Mouse (Mus musculus): ENCODE data around the gene Zdhhc8.

Gene Zdhhc8

GRCm38 (mm10) chr16:18231047-18231446 is 3.9 kb downstream of the Zdhhc8 start:
- DNase-seq (ENCODE audit: low read depth) = no peak

- DNase-seq (ENCODE audit: low read depth) = no peak
These were observed 4.3 kb downstream of the Zdhhc8 start for GRCm38 (mm10) chr16:18230617-18231016.

GRCm38 (mm10) chr16:18229622-18230021 is 5.3 kb downstream of the Zdhhc8 start:
- no peak for DNase-seq (ENCODE audit: low read depth)

- no peak for DNase-seq (ENCODE audit: low read depth)
These were observed 6.1 kb downstream of the Zdhhc8 start for GRCm38 (mm10) chr16:18228856-18229255.

GRCm38 (mm10) chr16:18227897-18228422 is 7.0 kb downstream of the Zdhhc8 start:
- no peak for DNase-seq (ENCODE audit: low read depth)

GRCm38 (mm10) chr16:18227187-18227586 is 7.7 kb downstream of the Zdhhc8 start:
- DNase-seq (ENCODE audit: low read depth) = no peak

- no peak for DNase-seq (ENCODE audit: low read depth)
These were observed 12.7 kb downstream of the Zdhhc8 start for GRCm38 (mm10) chr16:18222188-18222587.

GRCm38 (mm10) chr16:18221543-18221898 is 13.4 kb downstream of the Zdhhc8 start:
- DNase-seq (ENCODE audit: low read depth) = no peak

- no peak for DNase-seq (ENCODE audit: low read depth)
These were observed 13.9 kb downstream of the Zdhhc8 start for GRCm38 (mm10) chr16:18220856-18221542.

- DNase-seq (ENCODE audit: low read depth) = peak; percentile 85
These were observed 14.9 kb downstream of the Zdhhc8 start for GRCm38 (mm10) chr16:18220001-18220400.

- DNase-seq (ENCODE audit: low read depth) = no peak
These were observed 16.3 kb downstream of the Zdhhc8 start for GRCm38 (mm10) chr16:18218580-18218996.

- no peak for DNase-seq (ENCODE audit: low read depth)
These were observed 17.4 kb downstream of the Zdhhc8 start, which contains the start of gene Ccdc188 for GRCm38 (mm10) chr16:18217579-18217978. Gene Ccdc188, plus strand, starts transcription at chr16:18217879.

GRCm38 (mm10) chr16:18214858-18215257 is 20.1 kb downstream of the Zdhhc8 start:
- no peak for DNase-seq (ENCODE audit: low read depth)

- DNase-seq (ENCODE audit: low read depth) = no peak
These were observed 21.2 kb downstream of the Zdhhc8 start for GRCm38 (mm10) chr16:18213689-18214088.

GRCm38 (mm10) chr16:18211417-18212171 is 23.3 kb downstream of the Zdhhc8 start:
- peak; percentile 72 for DNase-seq (ENCODE audit: low read depth)

- peak; percentile 76 for DNase-seq (ENCODE audit: low read depth)
These were observed 24.1 kb downstream of the Zdhhc8 start for GRCm38 (mm10) chr16:18210701-18211416.

- no peak for DNase-seq (ENCODE audit: low read depth)
These were observed 31.4 kb downstream of the Zdhhc8 start for GRCm38 (mm10) chr16:18203430-18204091.

- peak; percentile 51 for DNase-seq (ENCODE audit: low read depth)
These were observed 32.9 kb downstream of the Zdhhc8 start for GRCm38 (mm10) chr16:18202061-18202460.

- DNase-seq (ENCODE audit: low read depth) = no peak
These were observed 33.3 kb downstream of the Zdhhc8 start for GRCm38 (mm10) chr16:18201620-18202019.

GRCm38 (mm10) chr16:18200062-18200461 is 34.9 kb downstream of the Zdhhc8 start:
- DNase-seq (ENCODE audit: low read depth) = no peak

- no peak for DNase-seq (ENCODE audit: low read depth)
These were observed 36.4 kb downstream of the Zdhhc8 start for GRCm38 (mm10) chr16:18198365-18199098.
